Mouse (Mus musculus): ENCODE measurements around the gene Fgf14. TPM values are rescaled to one million over a fixed set of nuclear protein-coding genes. Genes with fewer than 3 reads are reported as not detected.

Gene Fgf14
- polyA plus RNA-seq (2014; fragmentation: Nextera tagmentation; extraction: Ambion mirVana), result 1.2 and 1.5 TPM in 2 replicates

DNA sequence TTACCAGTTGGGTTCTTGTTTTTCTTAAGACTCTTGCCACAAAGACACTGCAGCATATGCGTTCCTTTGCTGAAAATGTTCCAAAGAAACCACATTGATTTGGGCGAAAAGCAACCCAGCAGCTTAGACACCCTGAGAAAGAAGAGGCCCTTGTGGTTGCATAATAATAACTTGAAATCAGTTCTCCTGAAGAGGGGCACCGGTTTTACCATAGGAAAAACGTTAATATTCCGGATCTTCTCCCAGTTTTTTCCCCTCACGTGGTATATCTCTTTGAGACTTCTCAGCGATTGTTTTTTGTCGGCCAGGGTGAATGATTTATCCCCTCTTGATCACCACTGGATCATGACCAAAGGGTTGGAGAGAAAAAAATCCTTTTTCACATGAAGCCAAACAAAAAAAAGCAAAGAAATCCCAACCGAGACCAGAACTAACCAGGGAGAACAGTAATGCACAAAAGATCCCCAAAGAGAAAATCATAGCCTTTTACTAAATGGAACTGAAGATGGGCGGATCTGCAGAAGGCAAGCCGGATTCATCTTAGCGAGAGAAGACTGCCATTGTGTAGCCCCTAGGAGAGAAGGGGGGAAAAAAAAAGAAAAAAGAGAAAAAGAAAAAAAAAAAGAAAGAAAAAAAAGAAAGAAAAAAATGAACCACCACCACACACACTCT lies at the start of gene Fgf14:
Gene Fgf14 (minus strand): TSS at position 622 of the 672 bp plus-strand sequence.
- H3K4me2 ChIP-seq (ENCODE audit: low read depth, low read length), result peak within 1 kb of the TSS; percentile 72
- no peaks in the 10 kb centered on the region for H3K9me3 ChIP-seq (replicated peaks; ENCODE audit: control insufficient read depth, low read length)
- no peak within 1 kb of the TSS for H3K27ac ChIP-seq (replicated peaks; ENCODE audit: low read depth, low read length)
- no peaks in the 10 kb centered on the region for H3K36me3 ChIP-seq (replicated peaks; ENCODE audit: control insufficient read depth, insufficient read depth, low read depth, low read length)
- H3K4me1 ChIP-seq (ENCODE audit: control insufficient read depth, insufficient read depth, low read length), result no peaks in the 10 kb centered on the region
- H3K9ac ChIP-seq (replicated peaks; ENCODE audit: low read length), result peak within 1 kb of the TSS; percentile 26; the same call in 1 of the 2 replicates
- no peak for ATAC-seq (replicated peaks; ENCODE audit: insufficient number of reproducible peaks, low FRiP score, low TSS enrichment, low read depth)
- peaks cover 9% of the 10 kb centered on the region for H3K27me3 ChIP-seq (ENCODE audit: control insufficient read depth, insufficient read depth, low read length)
- WGBS, result 18% methylated on average over 12 of the region's 12 CpGs
- peak within 1 kb of the TSS; percentile 26 for H3K4me3 ChIP-seq (ENCODE audit: low read depth, low read length)
- DNase-seq (ENCODE audit: low spot score), result no peak

DNA sequence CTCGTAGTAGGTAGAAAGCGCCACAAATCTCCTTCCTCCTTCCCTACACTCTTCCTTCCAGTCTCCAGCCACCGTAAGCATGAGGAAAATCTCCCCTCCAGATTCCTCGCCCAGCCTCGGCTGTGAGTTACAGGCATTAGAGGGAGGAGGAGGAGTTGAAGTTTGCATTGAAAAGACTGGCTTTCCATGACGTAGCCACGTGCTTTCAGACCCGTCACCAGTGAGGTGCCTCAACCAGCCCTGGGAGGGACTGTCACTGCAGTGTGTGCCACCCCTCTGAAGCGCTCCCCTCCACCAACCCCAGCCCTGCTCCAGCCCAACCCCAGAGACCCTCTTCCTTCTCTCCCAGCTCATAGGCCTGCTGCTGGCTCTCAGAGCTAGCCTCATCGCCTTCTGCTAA lies 452 bp upstream of the Fgf14 start:
- H3K36me3 ChIP-seq (replicated peaks; ENCODE audit: control insufficient read depth, insufficient read depth, low read depth, low read length), result no peaks in the 10 kb centered on the region
- no peak overlapping the region for H3K27ac ChIP-seq (replicated peaks; ENCODE audit: low read depth, low read length)
- H3K9ac ChIP-seq (replicated peaks; ENCODE audit: low read length), result peak overlapping the region; percentile 26; the same call in 1 of the 2 replicates
- DNase-seq (ENCODE audit: low spot score) (peak; percentile 66), ATAC-seq (replicated peaks; ENCODE audit: insufficient number of reproducible peaks, low FRiP score, low TSS enrichment, low read depth) (peak; percentile 96)
- no peaks in the 10 kb centered on the region for H3K4me1 ChIP-seq (ENCODE audit: control insufficient read depth, insufficient read depth, low read length)
- peak overlapping the region; percentile 72 for H3K4me2 ChIP-seq (ENCODE audit: low read depth, low read length)
- peaks cover 9% of the 10 kb centered on the region for H3K27me3 ChIP-seq (ENCODE audit: control insufficient read depth, insufficient read depth, low read length)
- no peaks in the 10 kb centered on the region for H3K9me3 ChIP-seq (replicated peaks; ENCODE audit: control insufficient read depth, low read length)
- 2% methylated on average over 10 of the region's 10 CpGs for WGBS
- H3K4me3 ChIP-seq (ENCODE audit: low read depth, low read length), result peak overlapping the region; percentile 26

DNA sequence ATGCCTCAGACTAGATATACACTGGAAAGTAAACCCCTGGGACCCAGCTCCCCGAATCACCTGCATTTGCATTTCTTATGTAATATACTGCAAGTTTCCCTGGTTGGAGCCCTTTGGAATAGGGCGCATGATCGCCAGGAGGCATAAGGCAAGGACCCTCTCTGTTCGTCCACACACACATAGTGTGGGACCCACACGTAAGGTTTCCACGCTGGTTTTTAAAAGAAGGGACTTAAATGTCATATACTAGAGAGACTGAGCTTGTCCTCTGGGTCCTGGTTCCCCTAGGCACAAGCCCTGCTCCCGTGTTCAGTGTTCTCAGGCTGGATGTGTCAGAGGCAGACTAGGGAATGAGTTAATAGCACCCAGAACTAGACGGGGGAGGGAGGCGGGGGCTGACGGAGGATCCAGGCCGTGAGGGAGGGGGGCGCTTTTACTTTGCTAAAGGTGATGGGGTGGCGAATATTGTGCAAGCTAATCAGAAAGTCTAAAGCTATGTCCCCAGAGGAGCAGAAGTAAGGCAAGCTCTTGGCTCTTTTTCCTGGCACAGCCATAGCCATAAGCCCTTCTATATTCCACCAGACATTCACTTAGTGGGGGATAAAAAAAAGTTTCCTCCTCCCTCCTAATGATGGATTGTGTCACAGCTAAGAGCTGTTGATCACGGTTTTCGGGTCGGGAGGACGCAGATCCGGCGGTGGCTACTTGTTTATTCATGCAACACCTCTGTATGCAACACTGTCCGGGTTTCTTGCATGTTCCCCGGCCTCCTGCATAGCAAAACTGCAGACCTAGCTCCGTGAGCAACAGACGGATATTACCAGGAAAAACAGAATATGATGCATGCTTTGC lies 1.0 kb downstream of the Fgf14 start:
- 0 out of 2 replicates have a peak, but pooled peaks have one; percentile 11 for ATAC-seq (replicated peaks; ENCODE audit: insufficient number of reproducible peaks, low FRiP score, low TSS enrichment, low read depth)

DNA sequence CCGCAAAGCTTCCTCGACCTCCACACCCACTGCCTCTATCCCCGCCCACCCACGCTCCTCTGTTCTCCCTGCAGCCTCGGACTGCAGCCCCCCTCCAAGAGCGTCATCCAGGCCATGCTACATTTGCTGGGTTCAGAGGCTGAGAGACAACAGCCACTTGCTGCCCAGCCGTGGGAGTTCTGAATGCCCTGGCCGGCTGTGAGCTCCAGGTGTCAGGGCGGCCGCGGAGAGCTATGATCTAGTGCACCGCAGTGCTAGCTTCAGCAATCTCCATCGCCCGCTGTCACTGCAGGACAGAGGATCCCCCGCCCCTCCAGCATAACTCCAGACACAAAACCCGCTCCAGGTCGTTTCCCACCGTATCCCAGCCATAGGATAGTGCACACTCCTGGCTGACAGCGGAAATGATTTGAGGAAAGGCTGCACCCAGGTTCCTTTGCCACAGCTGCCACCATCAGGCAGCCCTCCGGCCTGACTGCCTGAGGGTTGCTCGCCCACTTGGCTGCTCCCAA lies 1.7 kb downstream of the Fgf14 start:
- H3K27ac ChIP-seq (replicated peaks; ENCODE audit: low read depth, low read length), result no peak overlapping the region
- ATAC-seq (replicated peaks; ENCODE audit: insufficient number of reproducible peaks, low FRiP score, low TSS enrichment, low read depth), result peak; percentile 51

More for the DNA sequence above, 1.0 kb downstream of the Fgf14 start:
- Histone ChIP-seq H3K27me3 (ENCODE audit: control insufficient read depth, insufficient read depth, low read length) (peaks cover 9% of the 10 kb centered on the region), H3K4me2 (ENCODE audit: low read depth, low read length) (peak overlapping the region; percentile 72), H3K4me3 (ENCODE audit: low read depth, low read length) (peak overlapping the region; percentile 36), H3K4me1 (ENCODE audit: control insufficient read depth, insufficient read depth, low read length) (no peaks in the 10 kb centered on the region), H3K36me3 (replicated peaks; ENCODE audit: control insufficient read depth, insufficient read depth, low read depth, low read length) (no peaks in the 10 kb centered on the region), H3K9ac (replicated peaks; ENCODE audit: low read length) (no peak overlapping the region), H3K27ac (replicated peaks; ENCODE audit: low read depth, low read length) (no peak overlapping the region), H3K9me3 (replicated peaks; ENCODE audit: control insufficient read depth, low read length) (no peaks in the 10 kb centered on the region)
- DNase-seq (ENCODE audit: low spot score), result peak; percentile 21
- 11% methylated on average over 23 of the region's 23 CpGs for WGBS

DNA sequence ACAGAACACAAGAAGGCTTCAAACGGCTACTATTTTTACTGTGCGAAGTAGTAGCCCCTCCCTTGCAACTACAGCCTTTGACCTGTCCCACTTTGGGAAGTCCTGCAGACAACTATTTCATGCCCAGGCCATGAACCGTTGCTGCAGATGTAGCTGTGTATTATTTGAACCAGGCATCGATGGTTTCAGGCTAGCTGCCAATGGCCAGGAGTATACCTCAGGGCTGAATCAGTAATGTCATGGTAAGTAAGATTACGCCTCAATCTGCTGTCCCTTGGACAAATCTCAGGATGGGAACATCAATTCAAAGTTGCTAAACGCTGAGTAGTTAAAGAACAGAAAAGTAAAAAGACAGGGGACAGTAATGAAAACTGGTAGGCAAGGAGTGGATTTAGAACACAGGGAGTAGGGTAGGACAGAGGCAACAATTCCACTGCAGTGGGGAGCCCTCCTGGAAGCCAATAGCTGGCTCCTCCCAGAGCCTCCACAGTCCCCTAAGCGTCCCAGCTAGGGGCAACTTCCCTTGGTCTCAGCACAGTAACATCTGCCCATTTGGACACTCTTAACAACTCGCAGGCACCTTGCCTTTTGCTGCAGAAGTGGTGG lies 2.3 kb downstream of the Fgf14 start:
- Histone ChIP-seq H3K9ac (replicated peaks; ENCODE audit: low read length) (peak overlapping the region; percentile 44), H3K4me1 (ENCODE audit: control insufficient read depth, insufficient read depth, low read length) (no peaks in the 10 kb centered on the region; the same call in 1 of the 2 replicates), H3K27ac (replicated peaks; ENCODE audit: low read depth, low read length) (no peak overlapping the region), H3K9me3 (replicated peaks; ENCODE audit: control insufficient read depth, low read length) (no peaks in the 10 kb centered on the region), H3K4me3 (ENCODE audit: low read depth, low read length) (peak overlapping the region; percentile 36), H3K4me2 (ENCODE audit: low read depth, low read length) (peak overlapping the region; percentile 72), H3K36me3 (replicated peaks; ENCODE audit: control insufficient read depth, insufficient read depth, low read depth, low read length) (no peaks in the 10 kb centered on the region), H3K27me3 (ENCODE audit: control insufficient read depth, insufficient read depth, low read length) (peaks cover 9% of the 10 kb centered on the region)
- WGBS, result 39% methylated on average over 8 of the region's 8 CpGs
- ATAC-seq (replicated peaks; ENCODE audit: insufficient number of reproducible peaks, low FRiP score, low TSS enrichment, low read depth) (peak; percentile 4; the same call in 1 of the 2 replicates), DNase-seq (ENCODE audit: low spot score) (no peak)

More for the DNA sequence above, 1.7 kb downstream of the Fgf14 start:
- peak; percentile 21 for DNase-seq (ENCODE audit: low spot score)
- Histone ChIP-seq H3K4me3 (ENCODE audit: low read depth, low read length) (peak overlapping the region; percentile 36), H3K4me2 (ENCODE audit: low read depth, low read length) (peak overlapping the region; percentile 72), H3K36me3 (replicated peaks; ENCODE audit: control insufficient read depth, insufficient read depth, low read depth, low read length) (no peaks in the 10 kb centered on the region), H3K9me3 (replicated peaks; ENCODE audit: control insufficient read depth, low read length) (no peaks in the 10 kb centered on the region), H3K4me1 (ENCODE audit: control insufficient read depth, insufficient read depth, low read length) (no peaks in the 10 kb centered on the region; the same call in 1 of the 2 replicates), H3K27me3 (ENCODE audit: control insufficient read depth, insufficient read depth, low read length) (peaks cover 9% of the 10 kb centered on the region), H3K9ac (replicated peaks; ENCODE audit: low read length) (peak overlapping the region; percentile 44)
- WGBS, result 1% methylated on average over 21 of the region's 21 CpGs

DNA sequence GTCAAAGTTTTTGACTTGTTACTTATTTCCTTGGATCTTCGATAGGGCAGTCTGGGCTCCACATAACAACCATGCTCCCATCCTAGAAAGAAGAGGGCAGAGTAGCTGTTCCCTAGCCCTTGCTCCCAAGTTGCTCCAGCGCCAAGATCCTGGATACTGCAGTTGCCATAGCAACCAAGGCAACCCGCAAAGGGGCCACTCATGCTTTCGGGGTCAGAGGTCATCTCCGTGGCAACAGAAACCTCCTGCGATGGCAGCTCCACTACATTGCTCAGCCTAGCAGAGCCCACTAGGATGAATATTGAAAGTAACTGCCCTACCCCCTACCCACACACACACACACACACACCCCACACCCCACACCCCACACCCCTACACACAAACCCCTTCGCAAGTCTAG lies 7.2 kb downstream of the Fgf14 start:
- 11% methylated on average over 7 of the region's 7 CpGs for WGBS
- Histone ChIP-seq H3K4me1 (ENCODE audit: control insufficient read depth, insufficient read depth, low read length) (no peaks in the 10 kb centered on the region; the same call in 1 of the 2 replicates), H3K27ac (replicated peaks; ENCODE audit: low read depth, low read length) (no peak overlapping the region), H3K4me3 (ENCODE audit: low read depth, low read length) (no peak overlapping the region), H3K9ac (replicated peaks; ENCODE audit: low read length) (no peak overlapping the region), H3K36me3 (replicated peaks; ENCODE audit: control insufficient read depth, insufficient read depth, low read depth, low read length) (no peaks in the 10 kb centered on the region), H3K4me2 (ENCODE audit: low read depth, low read length) (no peak overlapping the region), H3K9me3 (replicated peaks; ENCODE audit: control insufficient read depth, low read length) (no peaks in the 10 kb centered on the region), H3K27me3 (ENCODE audit: control insufficient read depth, insufficient read depth, low read length) (peaks cover 2% of the 10 kb centered on the region; the same call in 1 of the 2 replicates)
- ATAC-seq (replicated peaks; ENCODE audit: insufficient number of reproducible peaks, low FRiP score, low TSS enrichment, low read depth) (peak; percentile 98), DNase-seq (ENCODE audit: low spot score) (peak; percentile 94)

DNA sequence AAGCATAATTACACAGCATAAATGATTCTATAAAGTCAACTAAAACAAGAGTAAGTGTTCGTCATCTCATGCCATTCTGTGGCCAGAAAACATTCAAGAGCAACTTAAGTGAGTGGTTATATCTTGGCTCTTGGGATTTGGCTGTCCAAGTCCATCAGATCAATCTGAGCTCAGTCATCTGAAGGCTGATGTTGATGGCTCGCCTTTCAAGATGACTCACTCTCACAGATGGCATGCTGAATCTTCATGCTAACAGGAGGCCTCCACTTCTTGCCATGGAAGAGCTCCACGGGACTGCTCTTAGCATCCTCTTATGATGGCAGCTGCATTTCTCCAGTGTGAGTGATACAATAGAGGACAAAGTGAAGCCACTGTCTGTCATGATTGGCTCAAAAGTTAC lies 34.1 kb downstream of the Fgf14 start:
- no peaks in the 10 kb centered on the region for H3K4me1 ChIP-seq (ENCODE audit: control insufficient read depth, insufficient read depth, low read length)
- H3K4me2 ChIP-seq (ENCODE audit: low read depth, low read length), result no peak overlapping the region
- DNase-seq (ENCODE audit: low spot score), result no peak
- H3K4me3 ChIP-seq (ENCODE audit: low read depth, low read length), result no peak overlapping the region
- no peaks in the 10 kb centered on the region for H3K9me3 ChIP-seq (replicated peaks; ENCODE audit: control insufficient read depth, low read length)
- no peak for ATAC-seq (replicated peaks; ENCODE audit: insufficient number of reproducible peaks, low FRiP score, low TSS enrichment, low read depth)
- no peak overlapping the region for H3K9ac ChIP-seq (replicated peaks; ENCODE audit: low read length)
- H3K36me3 ChIP-seq (replicated peaks; ENCODE audit: control insufficient read depth, insufficient read depth, low read depth, low read length), result no peaks in the 10 kb centered on the region
- H3K27me3 ChIP-seq (ENCODE audit: control insufficient read depth, insufficient read depth, low read length), result no peaks in the 10 kb centered on the region
- 76% methylated on average over 3 of the region's 3 CpGs for WGBS
- no peak overlapping the region for H3K27ac ChIP-seq (replicated peaks; ENCODE audit: low read depth, low read length)
